7 mouse cellular contexts compared by ENCODE assay signal in genomic region chr19:38223356-38223904, GRCm38 (mm10). TPM values are rescaled to one million over a fixed set of nuclear protein-coding genes. Genes with fewer than 3 reads are reported as not detected.
DNase-seq lines count a peak whose midpoint lies in the region; ATAC-seq and TF ChIP-seq lines count a peak whose summit lies in the region.

No protein-coding gene starts in this region.

- peak overlapping the region; percentile 57 for H3K27ac ChIP-seq in lung, postnatal 0 days (ENCODE audit: low read length)
- H3K27ac ChIP-seq in hindbrain, embryonic 13.5 days = peak overlapping the region; percentile 98
- peak overlapping the region; percentile 93 for H3K27ac ChIP-seq in midbrain, embryonic 12.5 days (replicated peaks)

- 7% methylated on average over 12 of the region's 12 CpGs for WGBS in lung, postnatal 0 days
- 11% methylated on average over 12 of the region's 12 CpGs for WGBS in hindbrain, embryonic 13.5 days
- WGBS in midbrain, embryonic 12.5 days = 12% methylated on average over 12 of the region's 12 CpGs

- no peaks in the 10 kb centered on the region for H3K9me3 ChIP-seq in lung, postnatal 0 days (ENCODE audit: low read length)
- no peaks in the 10 kb centered on the region for H3K9me3 ChIP-seq in hindbrain, embryonic 13.5 days
- no peaks in the 10 kb centered on the region for H3K9me3 ChIP-seq in midbrain, embryonic 12.5 days

- no peak for TF ChIP-seq CTCF in lung, postnatal 0 days (IDR thresholded peaks at IDR 0.05)

- no peak for DNase-seq in lung, postnatal 0 days (ENCODE audit: low spot score)
- no peak for DNase-seq in lung, postnatal 4 days
- DNase-seq in adipocyte (ENCODE audit: low spot score) = no peak
- DNase-seq in right cerebral cortex, postnatal 10 days (ENCODE audit: low spot score in 2 of 2) = no peak

- no peaks in the 10 kb centered on the region; the same call in 1 of the 2 replicates for H3K4me1 ChIP-seq in lung, postnatal 0 days (ENCODE audit: insufficient read depth, low read depth, low read length)
- peaks cover 12% of the 10 kb centered on the region for H3K4me1 ChIP-seq in hindbrain, embryonic 13.5 days (replicated peaks)
- H3K4me1 ChIP-seq in midbrain, embryonic 12.5 days = peaks cover 9% of the 10 kb centered on the region; the same call in 1 of the 2 replicates

- peak; percentile 13; the same call in 1 of the 2 replicates for ATAC-seq in lung, postnatal 0 days
- peak; percentile 45 for ATAC-seq in common myeloid progenitor, adult 5-6 weeks (replicated peaks; ENCODE audit: low read depth, poor library complexity, severe bottlenecking)
- peak; percentile 53 for ATAC-seq in hindbrain, embryonic 13.5 days (ENCODE audit: low FRiP score)
- ATAC-seq in midbrain, embryonic 12.5 days (ENCODE audit: low FRiP score, low read depth) = peak; percentile 39; the same call in 1 of the 2 replicates

- peak overlapping the region; percentile 54 for H3K4me2 ChIP-seq in lung, postnatal 0 days (replicated peaks; ENCODE audit: low read depth, low read length)
- H3K4me2 ChIP-seq in hindbrain, embryonic 13.5 days = peak overlapping the region; percentile 81
- H3K4me2 ChIP-seq in midbrain, embryonic 12.5 days (replicated peaks) = peak overlapping the region; percentile 75

- no peaks in the 10 kb centered on the region for H3K27me3 ChIP-seq in lung, postnatal 0 days (replicated peaks; ENCODE audit: insufficient read depth, low read length)
- no peaks in the 10 kb centered on the region for H3K27me3 ChIP-seq in hindbrain, embryonic 13.5 days
- H3K27me3 ChIP-seq in midbrain, embryonic 12.5 days = no peaks in the 10 kb centered on the region

- no peak for TF ChIP-seq EP300 in lung, postnatal 0 days (IDR thresholded peaks at IDR 0.05)

- no peaks in the 10 kb centered on the region for H3K36me3 ChIP-seq in lung, postnatal 0 days (ENCODE audit: insufficient read depth, low read length)
- peaks cover 6% of the 10 kb centered on the region; the same call in 1 of the 2 replicates for H3K36me3 ChIP-seq in hindbrain, embryonic 13.5 days
- no peaks in the 10 kb centered on the region for H3K36me3 ChIP-seq in midbrain, embryonic 12.5 days

- peak overlapping the region; percentile 73 for H3K4me3 ChIP-seq in lung, postnatal 0 days (ENCODE audit: low read depth, low read length)
- peak overlapping the region; percentile 57 for H3K4me3 ChIP-seq in hindbrain, embryonic 13.5 days
- peak overlapping the region; percentile 54 for H3K4me3 ChIP-seq in midbrain, embryonic 12.5 days

- H3K9ac ChIP-seq in lung, postnatal 0 days (replicated peaks; ENCODE audit: low read depth) = peak overlapping the region; percentile 1
- peak overlapping the region; percentile 76 for H3K9ac ChIP-seq in hindbrain, embryonic 13.5 days
- peak overlapping the region; percentile 62 for H3K9ac ChIP-seq in midbrain, embryonic 12.5 days (replicated peaks)

RNA-seq across cellular contexts. Expression of gene Fra10ac1, which starts 0.5 kb away (rescaled TPM):
- polyA plus RNA-seq in lung, postnatal 0 days (2015; fragmentation: Nextera tagmentation; extraction: Ambion mirVana) = 20.2 and 20.8 TPM in 2 replicates
- 45.1 and 46.3 TPM in 2 replicates for total RNA-seq in common myeloid progenitor, adult 5-6 weeks (2017)
- polyA plus RNA-seq in hindbrain, embryonic 13.5 days (2015; fragmentation: Nextera tagmentation; extraction: Ambion mirVana) = 49.1 and 49.6 TPM in 2 replicates
- 51.5 and 53.0 TPM in 2 replicates for polyA plus RNA-seq in midbrain, embryonic 12.5 days (2016; fragmentation: Nextera tagmentation; extraction: Ambion mirVana)

RNA-seq across cellular contexts. Expression of gene Lgi1, which starts 40.9 kb away (rescaled TPM):
- polyA plus RNA-seq in lung, postnatal 0 days (2015; fragmentation: Nextera tagmentation; extraction: Ambion mirVana) = 0.07 TPM in 1 of 2 replicates, not detected in the other
- total RNA-seq in common myeloid progenitor, adult 5-6 weeks (2017) = not detected in 2 replicates
- 13.1 and 14.0 TPM in 2 replicates for polyA plus RNA-seq in hindbrain, embryonic 13.5 days (2015; fragmentation: Nextera tagmentation; extraction: Ambion mirVana)
- 3.6 and 4.1 TPM in 2 replicates for polyA plus RNA-seq in midbrain, embryonic 12.5 days (2016; fragmentation: Nextera tagmentation; extraction: Ambion mirVana)

Comparison
In these comparisons a context has a peak if more than half of its experiments do, and no peak if none do; other contexts are left out.
1. H3K9ac ChIP-seq: peak in every context shown above with its lines; median percentile 76 in hindbrain, embryonic 13.5 days; 62 in midbrain, embryonic 12.5 days; 1 in lung, postnatal 0 days.